ENCODE assay signal across 8 mouse cellular contexts in genomic region chr17:27564391-27565162, GRCm38 (mm10). TPM values are rescaled to one million over a fixed set of nuclear protein-coding genes. Genes with fewer than 3 reads are reported as not detected.
DNase-seq lines count a peak whose midpoint lies in the region; ATAC-seq lines count a peak whose summit lies in the region.

No protein-coding gene starts in this region.

- peak overlapping the region; percentile 14; the same call in 1 of the 2 replicates for H3K27ac ChIP-seq in intestine, embryonic 14.5 days (ENCODE audit: low read depth)
- H3K27ac ChIP-seq in midbrain, embryonic 11.5 days (ENCODE audit: low read depth, low read length) = no peak overlapping the region

- peaks cover 17% of the 10 kb centered on the region; the same call in 1 of the 2 replicates for H3K36me3 ChIP-seq in intestine, embryonic 14.5 days (ENCODE audit: control insufficient read depth, insufficient read depth, low read length)
- H3K36me3 ChIP-seq in midbrain, embryonic 11.5 days (ENCODE audit: control insufficient read depth, insufficient read depth, low read length) = no peaks in the 10 kb centered on the region

- H3K4me3 ChIP-seq in intestine, embryonic 14.5 days (ENCODE audit: low read depth, low read length) = peak overlapping the region; percentile 54
- H3K4me3 ChIP-seq in midbrain, embryonic 11.5 days (ENCODE audit: low read depth, low read length) = peak overlapping the region; percentile 54

- peak overlapping the region; percentile 94 for H3K4me2 ChIP-seq in intestine, embryonic 14.5 days (ENCODE audit: low read length)
- H3K4me2 ChIP-seq in midbrain, embryonic 11.5 days = peak overlapping the region; percentile 91

- H3K4me1 ChIP-seq in intestine, embryonic 14.5 days (replicated peaks; ENCODE audit: control insufficient read depth, insufficient read depth, low read length) = peaks cover 17% of the 10 kb centered on the region
- peaks cover 25% of the 10 kb centered on the region for H3K4me1 ChIP-seq in midbrain, embryonic 11.5 days (ENCODE audit: control insufficient read depth, insufficient read depth, low read length)

- H3K27me3 ChIP-seq in intestine, embryonic 14.5 days (replicated peaks; ENCODE audit: control insufficient read depth, insufficient read depth, low read length) = no peaks in the 10 kb centered on the region
- no peaks in the 10 kb centered on the region for H3K27me3 ChIP-seq in midbrain, embryonic 11.5 days (ENCODE audit: control insufficient read depth, insufficient read depth, low read length)

- DNase-seq in cerebellum, adult 18-20 months = peak; percentile 49 to 62
- DNase-seq in cerebellum, postnatal 14 days = no peak
- DNase-seq in B cell, adult 2 months = peak; percentile 43 to 48
- peak; percentile 52 for DNase-seq in embryo, embryonic 11 days
- peak; percentile 77 for DNase-seq in intestine, embryonic 14.5 days (ENCODE audit: low spot score)
- peak; percentile 93 for DNase-seq in midbrain, embryonic 11.5 days (ENCODE audit: low spot score, missing footprints)
- DNase-seq in right cerebral cortex, adult 2 months (ENCODE audit: low spot score in 2 of 2) = no peak

- peak overlapping the region; percentile 49 for H3K9ac ChIP-seq in intestine, embryonic 14.5 days (ENCODE audit: low read length)
- H3K9ac ChIP-seq in midbrain, embryonic 11.5 days (ENCODE audit: low read length) = no peak overlapping the region

- WGBS in intestine, embryonic 14.5 days = 13% methylated on average over 20 of the region's 20 CpGs
- WGBS in midbrain, embryonic 11.5 days = 8% methylated on average over 20 of the region's 20 CpGs

- no peaks in the 10 kb centered on the region for H3K9me3 ChIP-seq in intestine, embryonic 14.5 days (ENCODE audit: control insufficient read depth, low read length)
- H3K9me3 ChIP-seq in midbrain, embryonic 11.5 days (ENCODE audit: control insufficient read depth, low read length) = no peaks in the 10 kb centered on the region

- 0 out of 2 replicates have a peak, but pooled peaks have one; percentile 2 for ATAC-seq in intestine, embryonic 14.5 days (replicated peaks; ENCODE audit: low FRiP score, low TSS enrichment, low read depth)
- no peak for ATAC-seq in midbrain, embryonic 11.5 days (ENCODE audit: low FRiP score)
- no peak for ATAC-seq in frontal cortex, adult (ENCODE audit: low TSS enrichment)

RNA-seq across cellular contexts. Expression of gene AI413582, which starts 1.0 kb away (rescaled TPM):
- polyA plus RNA-seq in intestine, embryonic 14.5 days (2014; fragmentation: Nextera tagmentation; extraction: Ambion mirVana) = 37.1 and 37.4 TPM in 2 replicates
- polyA plus RNA-seq in midbrain, embryonic 11.5 days (2014; fragmentation: Nextera tagmentation; extraction: Ambion mirVana) = 14.8 and 20.2 TPM in 2 replicates

RNA-seq across cellular contexts. Expression of gene Hmga1, which starts 8.3 kb away (rescaled TPM):
- polyA plus RNA-seq in intestine, embryonic 14.5 days (2014; fragmentation: Nextera tagmentation; extraction: Ambion mirVana) = 384 and 389 TPM in 2 replicates
- polyA plus RNA-seq in midbrain, embryonic 11.5 days (2014; fragmentation: Nextera tagmentation; extraction: Ambion mirVana) = 354 and 406 TPM in 2 replicates

RNA-seq across cellular contexts. Expression of gene Grm4, which starts 43.4 kb away (rescaled TPM):
- polyA plus RNA-seq in intestine, embryonic 14.5 days (2014; fragmentation: Nextera tagmentation; extraction: Ambion mirVana) = 0.20 and 0.22 TPM in 2 replicates
- polyA plus RNA-seq in midbrain, embryonic 11.5 days (2014; fragmentation: Nextera tagmentation; extraction: Ambion mirVana) = 3.5 and 3.6 TPM in 2 replicates

RNA-seq across cellular contexts. Expression of gene Nudt3, which starts 58.7 kb away (rescaled TPM):
- 33.3 and 35.4 TPM in 2 replicates for polyA plus RNA-seq in intestine, embryonic 14.5 days (2014; fragmentation: Nextera tagmentation; extraction: Ambion mirVana)
- 44.5 and 46.0 TPM in 2 replicates for polyA plus RNA-seq in midbrain, embryonic 11.5 days (2014; fragmentation: Nextera tagmentation; extraction: Ambion mirVana)

Comparison
In these comparisons a context has a peak if more than half of its experiments do, and no peak if none do; other contexts are left out.
1. DNase-seq: peak in cerebellum, adult 18-20 months (2 of 2), B cell, adult 2 months (2 of 2), embryo, embryonic 11 days (single experiment), intestine, embryonic 14.5 days (single experiment) and midbrain, embryonic 11.5 days (single experiment); none in cerebellum, postnatal 14 days (0 of 2) and right cerebral cortex, adult 2 months (0 of 2).